Mouse (Mus musculus) activated CD4-positive, CD25-positive, alpha-beta regulatory T cell, adult 4 months (primary cell): ENCODE measurements around the gene Kcnab3. TPM values are rescaled to one million over a fixed set of nuclear protein-coding genes. Genes with fewer than 3 reads are reported as not detected.
A peak's percentile ranks its signal among the peaks of the same experiment; 100 is the strongest.

ENCODE experiments used
- ATAC-seq: one replicate; pipeline ENCODE4 v1.8.0; 2017
- polyA plus RNA-seq, 2 experiments: library from polyadenylated mRNA; unstranded; fragments of 100-300 nt; shearing (Covaris generic); gene quantifications; one replicate each; pipeline ENCODE4 v1.2.1; 2017

Kcnab3 gene
- polyA plus RNA-seq, 2 experiments from 2014 or later: 0.31 to 0.89 TPM

GRCm38 (mm10) chr11:69332713-69333253 is 6.7 kb downstream of the Kcnab3 start:
- no peak for ATAC-seq

GRCm38 (mm10) chr11:69333922-69334321 is 7.9 kb downstream of the Kcnab3 start:
- no peak for ATAC-seq

DNA sequence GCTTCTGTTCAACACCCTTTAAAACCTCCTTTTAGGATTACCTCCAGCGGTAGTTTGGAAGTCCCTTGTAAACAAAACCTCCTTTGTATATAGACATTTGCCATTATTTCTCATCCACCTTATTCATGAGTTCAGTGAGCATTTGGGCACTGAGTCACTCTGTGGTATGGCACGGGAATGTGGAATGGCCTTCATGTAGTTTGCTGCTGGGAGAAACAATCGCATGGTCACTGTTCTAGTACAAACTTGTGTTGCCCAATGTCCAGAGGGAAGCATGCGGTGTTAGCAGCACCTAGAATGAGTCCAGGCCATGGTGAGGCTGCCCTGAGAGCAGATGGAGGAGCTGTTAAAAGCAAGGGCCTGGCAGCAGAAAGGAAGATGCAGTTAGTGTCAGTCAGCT is 8.7 kb downstream of the Kcnab3 start:
- no peak for ATAC-seq

- peak; percentile 80 for ATAC-seq
These were observed 14.4 kb downstream of the Kcnab3 start, which contains the start of gene Rnf227 for GRCm38 (mm10) chr11:69340161-69341131. Gene Rnf227, plus strand, starts transcription at chr11:69340461.

DNA sequence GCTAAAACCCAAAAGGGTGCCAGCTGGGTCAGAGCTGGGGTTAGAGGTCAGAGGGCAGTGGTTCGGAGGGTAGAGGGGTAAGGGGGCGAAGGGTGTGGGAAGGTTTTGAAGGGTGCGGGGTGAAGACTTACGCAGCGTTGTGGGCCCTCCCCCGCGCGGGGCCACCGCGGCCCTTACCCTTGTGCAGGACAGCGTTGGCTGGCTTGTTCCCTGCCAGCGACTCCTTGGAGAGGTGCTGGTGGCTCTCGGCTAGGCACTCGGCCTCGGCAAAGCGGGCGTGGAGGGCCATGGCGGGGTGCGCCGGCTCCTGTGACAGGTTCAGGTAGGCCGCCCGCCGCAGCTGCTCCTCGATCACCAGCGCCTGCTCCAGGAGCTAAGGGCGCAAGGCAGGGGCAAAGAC is 20.4 kb downstream of the Kcnab3 start:
- no peak for ATAC-seq

GRCm38 (mm10) chr11:69356544-69356943 is 30.5 kb downstream of the Kcnab3 start:
- no peak for ATAC-seq

- ATAC-seq: no peak
These were observed 31.6 kb downstream of the Kcnab3 start for GRCm38 (mm10) chr11:69357690-69358089.

DNA sequence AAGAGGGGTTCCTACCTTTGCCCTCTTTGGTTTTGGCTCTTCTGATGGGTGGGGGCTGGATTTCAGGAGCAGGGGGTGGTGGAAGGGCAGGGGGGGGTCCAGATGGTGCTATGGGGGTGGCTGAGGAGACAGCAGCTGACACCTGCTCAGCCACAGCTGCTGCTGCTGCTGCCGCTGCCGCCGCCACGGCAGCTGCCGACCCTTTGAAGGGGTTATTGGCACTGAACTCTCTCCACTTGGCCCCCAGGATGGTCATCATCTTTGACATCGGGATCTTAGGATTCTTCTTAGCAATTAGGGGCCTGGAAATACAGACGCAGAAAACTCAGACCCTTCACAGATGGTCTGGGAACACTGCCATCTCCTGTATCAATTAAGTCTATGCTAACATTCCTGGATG is 36.0 kb downstream of the Kcnab3 start:
- ATAC-seq: no peak

DNA sequence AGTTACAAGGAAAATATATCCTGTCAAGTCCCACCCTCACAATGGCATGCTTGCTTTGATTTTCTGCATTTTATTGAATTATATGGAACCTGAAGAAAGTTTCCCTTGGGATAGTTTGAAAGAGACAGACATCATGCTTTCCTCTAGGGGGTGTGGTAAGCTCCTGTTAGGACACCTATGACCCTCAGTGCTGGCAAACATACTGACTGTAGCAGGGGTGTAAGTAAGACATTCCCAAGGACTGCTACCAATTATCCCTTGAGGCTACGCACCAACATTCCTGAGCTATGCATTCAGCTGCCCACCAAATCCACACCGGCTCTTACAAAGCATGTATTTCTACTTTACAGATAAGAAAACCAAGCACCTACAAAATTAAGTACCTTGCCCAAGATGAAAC is 36.4 kb downstream of the Kcnab3 start:
- no peak for ATAC-seq

GRCm38 (mm10) chr11:69364376-69364775 is 38.3 kb downstream of the Kcnab3 start:
- ATAC-seq: no peak

GRCm38 (mm10) chr11:69364910-69365309 is 38.9 kb downstream of the Kcnab3 start:
- no peak for ATAC-seq

GRCm38 (mm10) chr11:69365722-69366121 is 39.7 kb downstream of the Kcnab3 start:
- ATAC-seq: no peak

DNA sequence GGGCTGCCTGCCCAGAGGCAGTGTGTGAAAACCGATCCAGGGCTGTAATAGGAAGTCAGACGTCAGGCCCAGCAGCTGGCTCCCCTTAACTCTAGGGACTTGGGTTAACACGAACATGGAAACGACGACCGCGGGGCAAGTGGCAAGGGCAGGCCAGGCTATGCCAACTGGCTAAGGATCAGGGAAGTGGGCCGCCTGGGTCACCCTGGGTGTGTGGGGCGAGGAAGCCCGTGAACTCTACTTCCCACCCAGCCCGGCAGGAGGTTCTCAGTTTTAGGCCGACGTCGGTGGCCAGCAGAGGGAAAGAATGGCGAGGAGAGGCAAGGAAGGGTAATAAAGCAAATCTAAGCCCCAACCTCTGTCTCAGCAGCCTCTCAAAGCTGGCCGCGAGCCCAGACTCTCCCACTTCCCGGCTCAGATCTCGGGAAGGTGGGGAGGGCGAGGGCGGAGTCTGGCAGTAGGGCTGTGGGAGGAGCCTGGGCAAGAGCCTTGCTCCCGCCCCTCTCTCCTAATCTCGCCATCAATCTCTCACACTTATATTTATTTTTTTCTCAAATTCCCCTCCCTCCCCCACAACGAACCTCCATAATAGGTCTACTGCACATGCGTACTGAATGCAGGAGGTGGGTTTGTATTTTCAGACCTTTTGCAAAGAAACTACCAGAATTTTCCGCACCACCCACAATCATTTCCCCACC is 40.2 kb downstream of the Kcnab3 start:
- peak; percentile 77 for ATAC-seq

- no peak for ATAC-seq
These were observed 41.0 kb downstream of the Kcnab3 start for GRCm38 (mm10) chr11:69366855-69367615.

GRCm38 (mm10) chr11:69367616-69368355 is 41.7 kb downstream of the Kcnab3 start:
- ATAC-seq: no peak

- no peak for ATAC-seq
These were observed 42.5 kb downstream of the Kcnab3 start for GRCm38 (mm10) chr11:69368356-69369214.

DNA sequence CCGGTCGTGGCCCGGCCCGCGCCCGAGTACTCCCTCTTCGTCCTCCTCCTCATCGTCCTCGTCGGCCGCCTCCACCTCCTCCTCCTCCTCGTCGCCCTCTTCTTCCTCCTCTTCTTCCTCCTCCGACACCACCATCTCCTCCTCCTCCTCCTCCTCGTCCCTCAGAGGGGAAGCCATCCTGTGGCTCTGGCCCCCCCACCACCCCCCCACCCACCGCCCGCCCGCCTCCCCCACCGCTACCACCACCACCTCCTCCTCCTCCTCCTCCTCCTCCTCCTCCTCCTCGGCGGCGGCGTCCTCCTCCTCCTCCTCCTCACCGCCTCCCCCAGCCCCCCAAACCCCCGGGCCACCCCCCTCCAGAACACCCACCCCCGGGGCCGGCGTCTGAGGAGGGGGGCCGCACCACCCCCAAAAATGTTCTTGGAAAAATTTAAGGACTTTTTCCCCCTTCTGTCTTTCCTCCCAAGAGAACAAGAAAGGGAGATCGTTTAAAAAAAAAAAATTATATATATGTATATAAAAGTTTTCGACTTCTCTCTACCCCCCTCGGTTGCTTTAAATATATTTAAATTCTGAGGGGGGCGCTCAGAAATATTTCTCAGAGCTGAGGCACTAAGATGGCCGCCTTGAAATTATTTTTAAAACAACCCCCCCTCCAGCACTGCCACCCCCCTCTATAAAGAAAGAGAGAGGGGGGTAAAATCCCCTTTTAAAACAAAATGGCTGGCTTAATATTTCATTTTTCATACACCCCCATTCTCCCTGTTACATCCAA is 43.3 kb downstream of the Kcnab3 start, which contains the start of gene Chd3:
Chd3 (minus strand) TSS at position 192 of the 775 bp plus-strand sequence.
- no peak for ATAC-seq

DNA sequence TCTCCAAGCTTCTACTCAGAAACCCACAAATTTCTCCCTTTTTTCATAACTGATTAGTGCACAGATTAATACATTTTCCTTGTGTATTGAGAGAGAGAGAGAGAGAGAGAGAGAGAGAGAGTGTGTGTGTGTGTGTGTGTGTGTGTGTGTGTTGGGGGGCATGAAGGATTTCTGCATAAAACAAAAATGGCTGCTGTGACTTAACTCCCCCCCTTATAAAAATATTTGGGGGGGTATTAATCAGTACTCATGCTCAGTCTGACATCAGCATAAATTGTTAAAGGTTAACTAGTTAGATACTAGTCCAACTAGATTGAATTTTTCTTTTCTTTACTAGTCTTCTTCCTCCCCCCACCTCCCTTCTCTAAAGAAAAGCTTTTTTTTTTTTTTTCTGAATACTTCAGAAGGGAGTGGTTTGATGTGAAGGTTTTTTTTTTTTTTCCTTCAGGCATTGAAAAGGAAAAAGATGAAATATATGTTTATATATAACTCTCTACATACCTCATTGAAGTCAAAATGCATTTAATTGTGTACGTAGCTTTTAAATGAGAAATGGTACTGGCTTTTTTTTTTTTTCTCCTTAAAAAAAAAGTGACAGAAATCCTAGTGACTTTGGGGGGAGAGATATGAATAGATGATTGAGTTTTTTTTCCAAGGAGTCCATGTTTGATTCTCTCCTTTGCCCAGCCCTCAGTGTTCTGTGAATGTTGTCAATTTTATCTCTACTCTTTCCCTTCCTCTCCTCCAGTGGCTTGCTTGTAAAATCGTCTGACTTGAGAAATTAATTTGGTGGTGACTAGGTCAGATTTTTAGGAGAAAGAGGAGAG is 44.1 kb downstream of the Kcnab3 start:
- no peak for ATAC-seq

GRCm38 (mm10) chr11:69370817-69371215 is 44.8 kb downstream of the Kcnab3 start:
- ATAC-seq: no peak
